Mouse (Mus musculus) retina, postnatal 7 days (tissue): ENCODE data around the gene Akt1s1.

Experiments used
- DNase-seq: peaks from one replicate; pipeline ENCODE4 v3.0.0-alpha.2; 2012; ENCODE audit warnings: low read depth, low spot score

Akt1s1 gene

GRCm38 (mm10) chr7:44824872-44825271 is 23.9 kb upstream of the Akt1s1 start:
- peak; percentile 77 for DNase-seq

- DNase-seq = no peak
These were observed 22.0 kb upstream of the Akt1s1 start for GRCm38 (mm10) chr7:44826771-44827170.

DNA sequence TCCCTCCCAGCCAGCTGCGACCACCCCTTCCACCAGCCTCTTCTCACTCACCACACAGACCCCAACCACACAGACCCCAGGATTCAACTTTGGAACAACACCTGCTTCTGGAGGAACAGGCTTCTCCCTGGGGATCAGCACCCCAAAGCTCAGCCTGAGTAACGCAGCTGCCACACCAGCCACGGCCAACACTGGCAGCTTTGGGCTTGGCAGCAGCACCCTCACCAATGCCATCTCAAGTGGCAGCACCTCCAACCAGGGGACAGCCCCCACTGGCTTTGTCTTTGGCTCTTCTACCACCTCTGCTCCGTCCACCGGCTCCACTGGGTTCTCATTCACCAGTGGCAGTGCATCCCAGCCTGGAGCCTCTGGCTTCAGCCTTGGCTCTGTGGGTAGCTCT is 20.1 kb upstream of the Akt1s1 start:
- DNase-seq = no peak

DNA sequence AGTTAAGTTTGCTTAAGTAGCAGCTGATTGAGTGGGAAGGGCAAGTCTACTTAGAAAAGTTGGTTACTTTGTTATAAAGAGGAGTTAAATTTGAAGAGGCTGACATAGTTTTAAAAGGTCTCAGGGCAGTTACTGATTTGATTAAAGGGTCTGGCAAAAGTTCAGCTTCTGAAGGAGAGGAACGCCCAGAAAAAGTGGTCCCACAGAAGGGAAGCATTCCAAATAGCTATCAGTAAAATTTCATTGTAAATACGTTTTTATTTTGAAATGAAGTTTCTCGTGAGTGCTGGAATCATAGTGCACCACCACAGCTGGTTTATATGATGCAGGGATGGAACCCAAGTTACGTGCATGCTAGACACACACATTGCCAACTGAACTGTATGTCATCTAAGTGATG is 16.0 kb upstream of the Akt1s1 start:
- no peak for DNase-seq

DNA sequence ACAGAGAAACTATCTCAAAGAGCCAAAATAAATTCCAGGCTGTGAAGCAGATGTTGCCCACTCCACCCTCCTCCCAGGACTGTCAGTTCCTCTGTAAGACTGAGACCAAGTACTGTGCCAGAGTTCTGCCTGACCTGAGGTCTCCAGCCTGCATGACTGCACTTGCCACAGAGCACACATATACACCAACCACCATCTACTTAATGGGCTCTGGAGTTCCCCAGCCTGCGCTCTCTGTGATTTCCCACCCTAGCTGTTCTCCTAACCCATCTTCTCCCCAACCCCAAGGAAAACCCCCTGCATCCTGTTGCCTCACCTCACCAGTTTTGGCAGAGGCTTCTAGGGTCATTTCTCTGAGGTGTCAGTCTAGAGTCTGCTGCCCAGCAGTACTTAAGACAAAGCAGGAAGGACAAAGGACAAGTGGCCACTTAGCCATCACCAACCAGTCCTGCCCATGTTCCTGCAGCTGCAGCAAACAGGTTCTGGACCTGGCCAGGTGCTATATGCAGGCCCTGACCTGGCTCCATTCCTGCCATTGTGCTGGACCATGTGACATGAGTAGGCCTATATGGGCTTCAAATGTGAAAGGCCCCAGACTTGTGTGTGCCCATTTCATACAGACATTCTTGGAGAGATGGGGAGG is 13.3 kb upstream of the Akt1s1 start:
- no peak for DNase-seq

DNA sequence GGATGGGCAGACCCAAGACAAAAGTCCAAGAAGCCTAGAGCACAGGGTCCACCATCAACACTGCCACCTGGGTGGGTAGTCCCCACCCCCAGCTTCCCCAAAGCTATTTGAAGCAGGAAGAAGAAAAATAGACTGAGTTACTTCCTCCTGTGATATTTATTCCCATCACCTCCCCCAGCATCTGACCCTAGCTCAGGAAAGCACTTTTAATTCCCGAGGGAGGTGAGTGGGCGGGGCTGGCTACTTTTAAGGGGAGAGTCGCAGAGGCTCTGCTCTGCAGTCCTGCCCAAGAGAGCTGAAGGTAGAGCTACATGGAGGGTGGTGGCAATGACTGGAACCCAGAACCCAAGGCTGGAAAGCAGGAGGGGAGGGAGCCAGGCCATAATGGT is 12.8 kb upstream of the Akt1s1 start:
- DNase-seq = no peak

GRCm38 (mm10) chr7:44836423-44837053 is 12.3 kb upstream of the Akt1s1 start:
- DNase-seq = no peak

DNA sequence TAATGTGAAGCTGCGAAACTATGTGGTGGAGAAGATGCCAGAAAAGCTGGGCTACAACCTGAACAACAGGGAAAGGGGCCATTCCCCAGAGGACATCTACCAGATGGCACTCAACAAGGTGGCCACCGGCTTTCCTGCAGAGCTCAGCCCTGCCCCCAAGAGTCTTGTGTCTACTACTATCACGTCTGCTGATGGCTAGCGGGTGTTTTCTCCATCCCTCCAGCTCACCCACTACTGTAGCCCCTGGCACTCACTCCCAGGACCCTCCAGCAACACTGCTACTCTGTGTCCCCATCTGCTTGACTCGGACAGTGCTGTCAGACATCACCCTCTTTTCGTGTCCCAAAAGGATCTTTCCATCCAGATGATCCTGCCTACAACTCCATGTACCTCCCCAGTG is 10.7 kb upstream of the Akt1s1 start:
- DNase-seq = no peak

GRCm38 (mm10) chr7:44839171-44839490 is 9.7 kb upstream of the Akt1s1 start:
- DNase-seq = no peak

DNA sequence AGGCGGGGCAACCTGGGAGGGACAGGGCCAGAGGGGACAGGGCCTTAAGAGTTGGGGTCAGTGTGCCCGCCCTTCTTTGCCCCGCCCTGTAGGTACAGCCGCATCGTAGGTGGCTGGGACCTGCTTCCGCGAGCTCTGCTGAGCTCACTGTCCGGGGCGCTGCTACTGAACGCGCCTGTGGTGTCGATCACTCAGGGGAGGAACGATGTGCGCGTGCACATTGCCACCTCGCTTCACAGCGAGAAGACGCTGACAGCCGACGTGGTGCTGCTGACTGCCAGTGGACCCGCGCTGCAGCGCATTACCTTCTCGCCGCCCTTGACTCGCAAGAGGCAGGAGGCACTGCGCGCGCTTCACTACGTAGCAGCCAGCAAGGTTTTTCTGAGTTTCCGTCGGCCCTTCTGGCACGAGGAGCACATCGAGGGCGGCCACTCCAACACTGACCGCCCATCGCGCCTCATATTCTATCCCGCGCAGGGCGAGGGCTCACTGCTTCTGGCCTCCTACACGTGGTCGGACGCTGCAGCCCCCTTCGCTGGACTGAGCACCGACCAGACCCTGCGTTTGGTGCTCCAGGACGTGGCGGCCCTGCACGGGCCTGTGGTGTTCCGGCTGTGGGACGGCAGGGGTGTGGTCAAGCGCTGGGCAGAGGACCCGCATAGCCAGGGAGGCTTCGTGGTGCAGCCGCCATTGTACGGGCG is 9.2 kb upstream of the Akt1s1 start:
- no peak for DNase-seq

DNA sequence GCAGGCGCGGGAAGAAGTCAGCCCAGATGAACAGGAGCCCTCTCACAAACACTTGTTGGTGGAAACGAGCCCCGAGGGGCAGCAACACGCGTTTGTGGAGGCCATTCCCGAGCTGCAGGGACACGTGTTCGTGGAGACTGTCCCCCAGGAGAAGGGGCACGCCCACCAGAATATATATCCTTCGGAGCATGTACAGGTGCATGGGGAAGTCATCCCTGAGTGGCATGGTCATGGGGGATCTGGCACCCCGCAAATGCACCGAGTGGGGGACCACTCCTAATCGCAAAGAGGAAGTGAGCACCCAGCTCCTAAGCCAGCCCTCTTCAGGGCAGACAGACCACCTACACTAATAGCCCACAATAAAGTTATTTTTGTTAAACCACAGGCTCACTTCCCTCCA is 8.4 kb upstream of the Akt1s1 start:
- DNase-seq = no peak

DNA sequence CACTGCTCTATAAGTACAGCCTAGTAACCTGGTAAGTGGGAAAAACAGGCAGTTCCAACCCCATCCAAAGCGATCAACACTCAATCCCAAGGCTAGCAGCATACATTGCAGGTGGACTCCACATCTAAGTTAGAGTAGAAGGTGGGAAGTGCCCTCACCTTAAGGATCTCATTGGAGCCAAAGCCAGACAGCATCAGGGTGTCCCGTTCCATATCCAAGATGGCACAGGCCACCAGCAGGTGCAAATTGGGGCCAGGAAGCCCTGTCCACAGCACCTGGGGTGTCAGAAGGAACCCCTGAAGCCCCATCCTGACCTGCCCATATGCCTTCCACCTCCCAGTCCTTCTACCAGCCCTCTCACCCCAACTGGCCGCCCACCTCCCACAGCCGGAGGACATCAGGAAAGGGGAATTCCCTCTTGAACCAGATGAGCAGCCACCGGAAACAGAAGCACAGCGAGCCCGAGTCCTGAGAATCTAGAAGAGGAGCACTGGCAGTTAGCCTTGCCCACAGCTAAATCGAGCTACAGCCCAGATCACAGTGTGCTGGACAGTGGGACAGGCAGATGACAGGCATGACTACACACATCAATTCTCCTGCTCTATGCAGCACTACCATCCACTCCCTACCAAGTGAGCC is 6.8 kb upstream of the Akt1s1 start:
- no peak for DNase-seq

- DNase-seq = no peak
These were observed 3.8 kb upstream of the Akt1s1 start for GRCm38 (mm10) chr7:44845006-44845405.

- DNase-seq = no peak
These were observed 2.0 kb upstream of the Akt1s1 start for GRCm38 (mm10) chr7:44846804-44847203.

DNA sequence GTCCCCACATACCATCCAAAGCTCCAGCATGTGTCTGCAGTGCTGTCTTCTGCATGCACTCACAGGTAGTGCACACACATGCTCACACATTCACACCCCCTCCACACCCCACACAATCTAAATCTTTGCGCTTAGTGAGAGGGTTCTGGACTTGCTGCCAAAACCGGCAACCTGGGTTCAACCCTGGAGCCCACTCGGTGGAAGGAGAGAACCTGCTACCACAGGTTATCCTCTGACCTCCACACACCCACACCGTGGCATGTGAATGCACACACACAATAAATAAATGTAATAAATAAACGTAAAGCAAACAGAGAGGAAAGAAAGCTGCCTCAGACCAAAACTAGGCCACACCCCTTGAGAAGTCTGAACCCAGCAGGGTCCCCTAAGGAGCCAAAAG is 1.0 kb upstream of the Akt1s1 start:
- no peak for DNase-seq

GRCm38 (mm10) chr7:44849416-44850111 is 773 bp downstream of the Akt1s1 start:
- DNase-seq = peak; percentile 89

GRCm38 (mm10) chr7:44850146-44850545 is 1.4 kb downstream of the Akt1s1 start:
- DNase-seq = peak; percentile 47

DNA sequence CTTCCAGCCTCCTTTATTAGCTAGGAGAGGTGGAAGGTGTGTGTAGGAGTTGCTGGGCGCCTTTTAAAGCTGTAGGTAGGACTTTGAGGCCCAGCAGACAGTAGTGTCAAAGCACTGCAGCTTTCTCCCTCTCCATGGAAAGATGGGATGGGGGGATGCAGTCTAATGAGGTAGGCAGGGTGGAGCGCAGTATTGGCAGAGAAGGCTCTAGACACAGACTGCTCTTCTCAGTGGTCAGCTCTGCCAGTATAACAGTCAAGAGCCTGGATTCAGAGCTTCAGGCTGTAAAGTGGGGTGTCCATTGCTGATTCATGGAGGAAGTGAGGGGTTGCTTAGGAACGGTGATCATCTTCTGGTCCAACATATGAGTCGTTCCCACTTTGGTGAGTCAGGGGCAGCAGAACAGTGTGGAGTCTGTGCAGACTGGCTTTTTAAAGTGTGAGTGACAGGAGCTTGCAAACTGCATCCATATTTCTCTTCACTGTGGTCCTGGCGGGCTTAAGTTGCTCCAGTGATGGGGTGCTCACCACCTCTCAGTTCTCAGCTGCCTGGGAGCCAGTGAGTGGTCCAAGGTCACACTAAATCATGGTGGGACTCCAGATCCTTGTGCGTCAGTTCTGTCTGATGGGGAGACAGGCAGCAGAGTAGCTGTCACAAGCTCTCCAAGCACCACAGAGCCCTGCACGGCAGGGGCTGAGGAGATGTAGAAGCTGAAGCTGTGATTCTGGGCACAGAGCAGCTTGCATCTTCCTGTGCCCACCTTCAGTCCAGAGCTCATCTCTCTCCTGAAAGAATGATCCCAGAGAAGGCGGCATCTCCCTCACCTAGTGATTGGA is 2.2 kb downstream of the Akt1s1 start:
- DNase-seq = no peak

DNA sequence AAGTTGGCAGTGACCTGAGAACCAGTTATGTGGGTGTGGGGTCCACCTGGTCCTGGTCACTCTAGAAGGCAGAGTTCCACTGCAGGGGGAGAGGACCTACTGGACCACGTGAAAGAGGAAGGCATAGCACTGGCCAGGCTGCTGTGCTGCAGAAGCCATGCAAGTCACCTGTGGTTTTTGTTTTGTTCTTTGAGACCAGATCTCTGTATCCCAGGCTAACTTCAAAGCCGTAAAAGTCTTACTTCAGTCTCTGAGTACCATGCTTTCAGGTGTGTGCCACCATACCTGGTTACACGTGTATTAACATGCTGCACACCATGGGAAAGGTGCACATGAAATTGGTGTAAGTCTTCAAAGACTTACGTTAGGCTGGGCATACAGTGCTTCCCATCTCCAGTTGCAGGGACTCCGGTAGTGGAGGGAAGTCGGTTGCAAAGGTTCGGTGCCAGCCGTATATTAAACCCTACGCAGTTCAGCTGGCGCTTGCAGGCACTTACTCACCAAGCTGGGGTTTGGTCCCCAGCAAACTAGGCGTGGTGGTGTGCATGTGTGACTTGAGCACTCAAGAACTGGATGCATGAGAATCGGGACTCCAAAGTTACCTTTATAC is 2.9 kb downstream of the Akt1s1 start:
- DNase-seq = no peak

- no peak for DNase-seq
These were observed 3.7 kb downstream of the Akt1s1 start for GRCm38 (mm10) chr7:44852259-44853027.
